Mouse (Mus musculus): Measurements from ENCODE around the gene Akap11.

GRCm38 (mm10) chr14:78534651-78535050 is 2.0 kb downstream of the Akap11 start:
- TF ChIP-seq CTCF (conservative IDR thresholded peaks at IDR 0.05; ENCODE audit: low read length) (no peak), NANOG (IDR thresholded peaks at IDR 0.05; ENCODE audit: borderline replicate concordance, low read length) (no peak), POU5F1 (IDR thresholded peaks at IDR 0.05; ENCODE audit: borderline replicate concordance, low read length) (no peak)

Data from E14TG2a.4 (cell line).